Mouse (Mus musculus) gastrocnemius, adult 18-20 months (tissue): Measurements from ENCODE around the gene 4930579F01Rik. TPM values are rescaled to one million over a fixed set of nuclear protein-coding genes. Genes with fewer than 3 reads are reported as not detected.
A peak's percentile ranks its signal among the peaks of the same experiment; 100 is the strongest.

Experiments used
- DNase-seq: peaks from one replicate; pipeline ENCODE4 v3.0.0; 2021; ENCODE audit warnings: low spot score
- long read RNA-seq, 2 experiments: library from polyadenylated mRNA; stranded (forward); transcript quantifications; one replicate each; pipeline ENCODE4 v2.0.0; 2021
- total RNA-seq, 2 experiments: library from RNA; stranded (reverse); gene quantifications; 2 replicates each; pipeline ENCODE4 v1.2.3; 2021

Gene 4930579F01Rik
- total RNA-seq: not detected
- long read RNA-seq, experiment 1: 0 reads
- long read RNA-seq, experiment 2: 0 reads

- no peak for DNase-seq
Observed at GRCm38 (mm10) chr3:138193683-138194302, at the start of gene 4930579F01Rik. Gene 4930579F01Rik, minus strand, starts transcription at chr3:138193825.

GRCm38 (mm10) chr3:138242933-138243332, 49.3 kb upstream of the 4930579F01Rik start:
- no peak for DNase-seq

DNA sequence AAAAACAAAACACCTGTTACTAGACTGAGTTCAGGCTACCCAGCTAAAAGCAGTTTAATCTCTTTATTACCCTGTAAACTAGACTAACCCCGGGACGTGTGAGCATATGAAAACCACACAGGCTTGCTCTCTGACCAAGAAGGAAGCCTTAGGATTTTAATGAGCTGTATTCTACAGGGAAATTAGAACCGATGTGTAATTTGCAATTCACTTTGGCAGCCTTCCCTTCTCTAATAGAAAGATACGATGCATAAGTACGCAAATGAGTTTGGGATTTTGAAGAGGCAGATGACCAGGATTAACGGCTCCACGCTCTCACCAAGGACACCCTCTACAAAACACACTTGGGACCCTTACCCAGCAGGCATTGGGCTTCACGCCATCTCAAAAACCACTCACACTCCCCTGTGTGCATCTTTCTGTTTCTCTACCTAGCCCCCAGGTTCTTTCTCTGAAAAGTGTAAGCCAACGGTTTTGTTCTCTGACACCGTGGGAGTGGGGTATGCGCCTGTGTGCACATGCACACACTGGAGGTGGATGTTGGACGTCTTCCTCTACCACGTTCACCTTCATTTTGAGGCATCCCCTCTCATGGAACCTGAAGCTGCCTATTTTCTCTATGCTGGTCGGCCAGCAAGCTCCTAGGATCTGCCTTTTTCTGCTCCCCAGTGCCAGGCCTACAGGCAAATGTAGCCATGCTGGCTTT, 48.5 kb upstream of the 4930579F01Rik start:
- DNase-seq: no peak

DNA sequence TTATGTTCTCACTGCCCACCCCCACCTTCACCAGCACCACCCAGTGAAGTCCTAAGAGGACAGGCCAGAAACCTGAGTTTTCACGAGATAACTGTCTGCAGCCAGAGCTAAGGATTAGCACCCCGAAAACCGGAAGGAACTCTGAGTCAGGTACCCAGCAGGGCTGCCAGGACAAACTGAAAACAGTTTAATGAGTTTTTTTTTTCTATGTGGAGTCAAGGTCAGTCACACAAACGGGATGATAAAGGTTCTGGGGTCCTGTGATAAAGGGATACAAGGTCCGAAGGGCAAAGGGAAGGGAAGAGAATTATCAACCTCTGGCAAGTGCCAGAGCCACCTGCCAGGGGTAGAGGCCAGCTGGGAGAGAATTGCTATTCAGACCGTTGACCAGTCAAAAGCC, 47.7 kb upstream of the 4930579F01Rik start:
- DNase-seq: no peak

- DNase-seq: no peak
Observed at GRCm38 (mm10) chr3:138240942-138241341, 47.3 kb upstream of the 4930579F01Rik start.

GRCm38 (mm10) chr3:138240411-138240810, 46.8 kb upstream of the 4930579F01Rik start:
- no peak for DNase-seq

DNA sequence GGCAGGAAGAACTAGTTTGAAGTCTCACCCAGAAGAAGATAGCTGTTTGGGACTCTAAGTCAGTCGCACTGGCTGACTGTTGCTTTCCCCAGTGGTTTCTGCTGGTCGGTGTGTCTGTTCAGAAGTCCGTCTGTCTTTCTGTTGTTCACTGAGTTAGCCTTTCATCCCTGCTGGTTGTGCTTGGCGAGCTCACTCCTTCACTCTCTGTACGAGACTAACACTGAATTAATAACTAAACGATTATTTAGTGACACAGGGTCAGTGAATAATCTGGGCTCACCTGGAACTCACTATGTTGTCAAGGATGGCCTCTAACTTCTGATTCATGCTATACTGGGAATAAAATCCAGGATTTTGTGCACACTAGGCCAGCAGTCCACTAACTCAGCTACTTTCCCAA, 45.8 kb upstream of the 4930579F01Rik start:
- no peak for DNase-seq

DNA sequence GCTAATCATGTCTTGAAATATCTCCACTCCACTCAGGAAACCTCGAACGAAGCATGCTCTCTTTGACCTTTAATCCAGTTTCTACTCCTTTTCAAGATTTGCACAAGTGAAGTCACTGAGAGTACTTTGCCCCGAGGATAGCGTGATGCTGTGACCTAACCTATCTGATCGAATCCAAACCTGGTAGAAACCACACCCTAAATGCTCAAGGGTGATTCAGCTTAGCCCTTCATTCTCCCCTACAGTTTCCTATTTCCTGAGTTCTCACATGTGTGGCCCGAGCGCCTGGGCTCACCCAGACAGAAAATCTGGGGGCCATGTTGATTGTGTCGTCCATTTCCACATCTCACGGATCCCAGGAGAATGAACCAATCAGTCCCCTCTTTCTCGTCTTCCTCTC, 44.4 kb upstream of the 4930579F01Rik start:
- no peak for DNase-seq

DNA sequence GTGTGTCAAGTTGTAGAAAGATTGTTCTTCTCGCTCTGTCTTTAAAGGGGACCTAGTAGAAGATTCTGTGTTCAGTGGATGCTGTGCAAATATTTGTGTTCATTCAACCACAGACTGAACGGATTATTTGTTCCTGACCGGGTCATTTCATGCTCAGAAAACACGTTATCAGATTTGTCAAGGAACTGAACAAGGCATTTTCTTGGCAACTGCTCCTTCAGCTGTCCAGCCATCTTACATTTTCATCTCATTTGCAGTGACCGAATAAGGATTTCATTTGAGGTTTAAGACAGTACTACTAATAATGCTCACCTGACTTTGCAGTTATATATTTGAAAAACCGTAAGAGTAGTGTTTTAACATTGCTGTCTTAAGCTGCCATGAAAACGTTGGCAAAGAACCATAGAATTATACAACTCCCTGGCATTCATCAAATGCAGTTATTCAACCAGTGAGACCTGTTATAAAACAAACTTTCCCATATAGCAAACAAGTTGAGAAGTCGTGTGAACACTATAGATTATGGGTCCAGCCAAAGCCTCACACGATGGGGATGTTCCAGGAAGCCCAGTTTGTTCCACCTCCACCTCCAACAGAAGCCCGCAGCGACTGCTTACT, 43.0 kb upstream of the 4930579F01Rik start:
- no peak for DNase-seq

- DNase-seq: no peak
Observed at GRCm38 (mm10) chr3:138231531-138231930, 37.9 kb upstream of the 4930579F01Rik start.

- DNase-seq: no peak
Observed at GRCm38 (mm10) chr3:138230266-138230665, 36.6 kb upstream of the 4930579F01Rik start.

DNA sequence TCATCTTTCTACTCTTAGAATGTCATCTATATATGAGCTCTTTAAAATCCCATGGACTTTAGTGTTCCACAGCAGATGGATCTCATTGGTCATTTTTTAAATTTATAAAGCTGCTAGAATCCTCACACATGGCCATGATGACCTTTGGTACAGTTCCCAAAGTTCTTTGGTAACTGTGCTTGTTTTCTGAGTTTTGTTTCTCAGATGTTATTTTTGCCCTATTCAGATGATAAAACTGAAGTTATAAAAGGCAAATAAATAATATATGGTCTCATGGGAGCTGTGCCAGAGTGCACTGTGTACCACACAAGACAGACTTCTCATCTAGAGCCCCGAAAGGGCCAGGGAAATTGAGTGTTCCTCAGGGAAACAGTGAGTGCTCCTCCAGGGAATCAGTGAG, 35.8 kb upstream of the 4930579F01Rik start:
- DNase-seq: no peak

- no peak for DNase-seq
Observed at GRCm38 (mm10) chr3:138227782-138228181, 34.2 kb upstream of the 4930579F01Rik start.

DNA sequence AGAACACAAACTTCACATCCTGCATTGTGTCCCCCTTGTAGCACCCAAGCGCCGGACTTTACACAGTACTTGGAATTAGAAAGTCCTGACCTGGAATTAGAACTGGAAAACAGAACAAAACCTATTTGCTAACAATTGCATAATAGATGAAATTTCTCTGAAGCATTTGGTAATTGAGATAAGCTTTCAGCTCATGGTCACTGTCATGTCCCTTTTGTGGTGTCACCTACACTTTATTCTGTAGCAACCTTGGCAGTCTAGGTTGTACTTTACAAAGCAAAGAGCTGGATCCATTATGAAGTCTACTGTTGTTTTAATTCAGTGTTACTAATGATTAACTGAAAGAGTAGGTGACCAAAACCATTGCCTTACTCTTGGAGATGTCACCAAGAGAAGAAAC, 33.5 kb upstream of the 4930579F01Rik start:
- DNase-seq: no peak

DNA sequence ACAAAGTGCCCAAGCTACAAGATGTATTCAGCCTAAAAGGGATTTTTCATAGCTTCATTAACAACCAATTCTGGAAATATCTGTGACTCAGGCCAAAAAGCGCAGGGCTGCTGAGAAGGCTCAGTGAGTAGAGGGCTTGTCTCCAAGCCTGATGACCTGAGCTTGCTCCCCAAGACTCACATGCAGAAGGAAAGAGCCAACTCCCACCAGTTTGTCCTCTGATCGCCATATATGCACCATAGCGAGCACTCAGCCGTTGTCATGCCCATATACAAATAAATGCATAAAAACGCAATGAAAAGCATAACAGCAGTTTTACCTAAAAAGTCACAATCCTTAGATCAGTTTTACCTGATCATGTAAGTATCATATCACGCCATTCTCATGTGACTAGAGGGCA, 32.9 kb upstream of the 4930579F01Rik start:
- no peak for DNase-seq

DNA sequence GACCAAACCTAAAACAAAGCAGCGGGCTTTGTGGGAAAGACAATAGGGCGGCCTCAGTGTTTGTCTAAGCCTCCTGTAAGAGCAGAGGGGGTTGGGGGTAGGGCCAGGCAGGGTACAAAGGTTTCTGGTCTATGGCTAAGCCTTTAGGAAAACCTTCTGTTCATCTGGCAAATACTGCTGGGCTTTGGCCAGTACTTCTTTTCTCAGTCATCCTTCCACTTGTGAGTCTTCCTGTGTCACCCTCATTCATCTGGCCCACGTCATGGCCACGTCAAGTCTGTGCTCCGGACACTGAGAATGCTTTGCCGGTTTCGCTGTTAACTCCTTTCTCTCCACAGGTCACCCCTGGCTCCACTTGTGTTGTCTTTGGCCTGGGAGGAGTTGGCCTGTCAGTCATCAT, 32.2 kb upstream of the 4930579F01Rik start:
- DNase-seq: no peak

GRCm38 (mm10) chr3:138225331-138225730, 31.7 kb upstream of the 4930579F01Rik start:
- no peak for DNase-seq

DNA sequence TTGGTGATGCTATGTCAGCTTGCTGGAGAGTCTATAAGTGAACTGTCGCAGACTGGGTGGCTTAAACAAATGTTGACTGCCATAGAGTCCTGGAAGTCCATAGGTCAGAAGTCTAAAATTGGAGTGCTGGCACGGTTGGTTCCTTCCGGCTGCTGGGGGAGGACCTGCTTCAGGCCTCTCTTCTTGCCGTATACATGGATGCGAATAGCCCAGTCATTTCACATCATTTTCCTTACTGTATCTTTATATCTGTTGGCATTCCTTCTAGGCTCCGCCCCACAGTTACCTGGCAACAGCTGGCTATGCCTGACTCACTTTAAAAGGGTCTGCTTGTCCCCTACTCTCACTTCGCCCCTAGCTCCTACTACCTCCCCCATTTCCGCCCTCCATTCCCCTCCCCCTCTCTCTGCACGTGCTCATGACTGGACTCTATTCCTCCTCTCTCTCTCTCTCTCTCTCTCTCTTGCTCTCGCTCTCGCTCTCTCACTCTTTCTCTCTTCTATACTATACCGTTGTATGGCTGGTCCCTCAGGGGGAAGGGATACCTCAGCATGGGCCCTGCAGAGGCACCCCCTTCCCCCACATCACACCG, 30.8 kb upstream of the 4930579F01Rik start:
- no peak for DNase-seq

- DNase-seq: peak; percentile 81
Observed at GRCm38 (mm10) chr3:138222952-138223351, 29.3 kb upstream of the 4930579F01Rik start.

DNA sequence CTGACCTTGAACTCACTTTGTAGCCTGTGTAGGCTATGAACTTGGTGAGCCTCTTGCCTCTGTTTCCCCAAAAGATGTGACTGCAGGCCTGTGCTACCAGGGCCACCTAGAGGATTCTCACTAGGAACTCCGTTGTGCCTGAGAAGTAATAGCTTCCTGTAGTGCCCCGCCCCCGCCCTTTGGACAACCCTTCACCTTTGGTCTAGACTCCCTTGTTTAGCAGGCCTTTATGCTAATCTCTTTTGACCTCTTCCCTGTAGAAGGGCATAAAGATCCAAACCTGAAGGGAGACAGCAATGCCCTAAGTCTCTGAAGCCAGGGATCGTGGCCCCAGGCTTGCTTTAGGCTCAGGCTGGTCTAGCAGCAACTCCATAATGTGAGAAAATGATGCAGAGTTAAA, 28.9 kb upstream of the 4930579F01Rik start:
- DNase-seq: no peak

DNA sequence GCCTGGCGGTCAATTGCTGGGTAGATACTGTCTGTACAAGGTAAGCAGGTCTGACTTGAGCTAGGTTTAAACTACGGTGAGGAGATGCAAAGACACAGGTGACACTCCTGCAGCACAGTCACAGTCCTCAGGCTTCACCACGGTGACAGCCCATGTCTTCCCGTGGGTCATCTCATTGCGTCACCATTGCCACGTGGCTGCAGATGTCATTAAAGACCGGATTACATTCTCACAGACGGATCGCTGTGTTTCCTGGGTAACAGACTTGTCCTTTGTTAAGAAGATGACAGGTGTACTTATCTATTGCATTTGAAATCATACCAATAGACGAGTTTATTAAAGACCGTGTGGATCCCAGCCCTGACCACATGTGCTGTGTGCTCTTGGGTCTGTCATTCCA, 27.5 kb upstream of the 4930579F01Rik start:
- DNase-seq: no peak

GRCm38 (mm10) chr3:138217631-138218264, 24.1 kb upstream of the 4930579F01Rik start, which contains the start of gene Adh7:
Gene Adh7, plus strand, starts transcription at chr3:138217760.
- no peak for DNase-seq
